Mouse (Mus musculus): ENCODE results near the gene Idh3a. TPM values are rescaled to one million over a fixed set of nuclear protein-coding genes. Genes with fewer than 3 reads are reported as not detected.
A peak's percentile ranks its signal among the peaks of the same experiment; 100 is the strongest.

Idh3a gene
- total and polyA plus RNA-seq, 2 experiments, result 16.3 to 26.1 TPM

DNA sequence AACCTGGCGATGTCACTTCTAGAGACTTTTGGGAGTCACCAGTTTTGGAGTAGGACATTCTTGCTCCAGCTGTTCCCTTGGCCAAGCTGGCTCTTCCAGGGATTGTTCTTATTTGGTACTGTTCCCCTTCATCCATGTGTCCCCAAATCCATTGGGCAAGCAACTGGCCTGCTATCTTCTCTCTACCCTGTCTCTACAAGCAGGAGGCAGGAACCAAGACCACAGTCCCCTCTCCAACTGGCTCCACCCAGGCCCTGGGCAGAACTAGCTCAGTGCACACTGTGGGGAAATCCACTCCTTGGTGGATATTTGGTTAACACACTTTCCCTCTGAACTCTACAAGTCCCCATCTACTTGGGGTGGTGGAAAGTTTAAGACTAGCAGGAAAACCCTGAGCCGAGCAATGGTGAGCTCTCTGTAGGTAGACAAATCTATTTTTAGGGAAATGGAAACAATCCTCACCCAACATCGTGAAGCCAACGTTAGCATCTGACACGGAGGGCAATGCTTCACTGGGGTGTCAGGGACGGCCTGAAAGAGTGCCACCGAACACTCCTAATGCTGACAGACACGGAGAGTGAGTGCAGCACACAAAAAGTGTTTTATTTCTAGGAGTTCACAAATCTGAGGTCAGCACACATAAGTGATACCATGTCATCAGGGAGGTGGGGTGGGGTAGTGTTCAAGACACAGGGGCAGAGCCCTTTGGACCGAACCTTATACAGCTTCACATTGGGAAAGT lies 41.8 kb upstream of the Idh3a start:
- H3K4me1 ChIP-seq (ENCODE audit: control insufficient read depth, insufficient read depth, low read length), result no peaks in the 10 kb centered on the region; the same call in 1 of the 2 replicates
- no peak overlapping the region for H3K27ac ChIP-seq (replicated peaks; ENCODE audit: insufficient read depth, low read depth, low read length)
- no peak for TF ChIP-seq CTCF (IDR thresholded peaks at IDR 0.05; ENCODE audit: low read depth, low read length)
- no peak for TF ChIP-seq POLR2A (IDR thresholded peaks at IDR 0.05; ENCODE audit: extremely low read depth, insufficient read depth, low read length)
- 88% methylated on average over 9 of the region's 9 CpGs for WGBS
- H3K9ac ChIP-seq (ENCODE audit: low read depth, low read length), result no peak overlapping the region
- DNase-seq (ENCODE audit: extremely low read depth, low read depth, low spot score), result no peak
- H3K27me3 ChIP-seq (ENCODE audit: control insufficient read depth, insufficient read depth, low read length), result no peaks in the 10 kb centered on the region
- no peak overlapping the region for H3K4me3 ChIP-seq (ENCODE audit: insufficient read depth, low read depth, low read length)
- H3K36me3 ChIP-seq (ENCODE audit: control insufficient read depth, insufficient read depth, low read length), result no peaks in the 10 kb centered on the region
- no peaks in the 10 kb centered on the region for H3K79me2 ChIP-seq (ENCODE audit: control insufficient read depth, insufficient read depth, low read length)

DNA sequence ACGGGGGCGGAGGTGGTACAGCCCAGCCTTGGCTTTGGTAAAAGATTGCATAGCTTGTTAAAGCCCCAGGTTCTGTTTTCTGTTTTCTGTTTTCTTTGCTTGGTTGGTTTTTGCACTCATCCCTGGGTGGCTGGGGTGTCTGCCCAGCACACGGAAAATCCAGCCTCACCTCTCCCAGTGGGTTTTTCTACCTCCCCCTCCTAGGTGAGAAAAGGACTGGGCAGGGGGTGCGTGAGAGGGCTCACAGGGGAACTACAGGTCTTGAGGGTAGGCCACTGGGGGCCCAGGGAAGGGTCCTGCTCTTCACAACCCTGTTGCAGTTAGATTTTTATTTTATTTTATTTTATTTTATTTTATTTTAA lies 41.2 kb upstream of the Idh3a start:
- Histone ChIP-seq H3K27me3 (ENCODE audit: control insufficient read depth, insufficient read depth, low read length) (no peaks in the 10 kb centered on the region), H3K4me3 (ENCODE audit: insufficient read depth, low read depth, low read length) (no peak overlapping the region), H3K4me1 (ENCODE audit: control insufficient read depth, insufficient read depth, low read length) (no peaks in the 10 kb centered on the region; the same call in 1 of the 2 replicates), H3K36me3 (ENCODE audit: control insufficient read depth, insufficient read depth, low read length) (no peaks in the 10 kb centered on the region), H3K27ac (replicated peaks; ENCODE audit: insufficient read depth, low read depth, low read length) (no peak overlapping the region), H3K79me2 (ENCODE audit: control insufficient read depth, insufficient read depth, low read length) (no peaks in the 10 kb centered on the region), H3K9ac (ENCODE audit: low read depth, low read length) (no peak overlapping the region)
- no peak for TF ChIP-seq POLR2A (IDR thresholded peaks at IDR 0.05; ENCODE audit: extremely low read depth, insufficient read depth, low read length)
- TF ChIP-seq CTCF (IDR thresholded peaks at IDR 0.05; ENCODE audit: low read depth, low read length), result no peak
- DNase-seq (ENCODE audit: extremely low read depth, low read depth, low spot score), result no peak
- WGBS, result 88% methylated on average over 4 of the region's 4 CpGs

DNA sequence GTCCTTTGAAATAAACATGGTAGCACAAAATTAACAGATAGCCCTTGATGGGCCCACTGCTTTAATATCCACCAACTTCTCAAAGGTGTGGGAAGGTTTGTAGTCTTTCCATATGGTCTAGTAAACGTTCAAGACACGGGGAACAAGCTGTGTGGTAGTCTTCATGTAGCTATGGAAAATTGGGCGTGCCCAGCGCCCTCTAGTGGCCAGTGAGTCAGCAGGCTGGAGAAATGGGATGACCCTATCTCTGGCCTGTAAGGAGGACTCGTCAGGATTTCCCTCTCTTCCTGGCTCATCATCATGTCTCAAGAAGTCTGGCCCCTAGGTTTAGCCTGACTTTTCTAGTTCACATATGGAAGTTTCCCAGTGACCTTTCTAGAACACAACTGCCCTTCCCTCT lies 38.6 kb upstream of the Idh3a start:
- H3K79me2 ChIP-seq (ENCODE audit: control insufficient read depth, insufficient read depth, low read length), result no peaks in the 10 kb centered on the region
- TF ChIP-seq CTCF (IDR thresholded peaks at IDR 0.05; ENCODE audit: low read depth, low read length) (peak; percentile 96), POLR2A (IDR thresholded peaks at IDR 0.05; ENCODE audit: extremely low read depth, insufficient read depth, low read length) (no peak)
- no peak overlapping the region for H3K27ac ChIP-seq (replicated peaks; ENCODE audit: insufficient read depth, low read depth, low read length)
- no peaks in the 10 kb centered on the region; the same call in 1 of the 2 replicates for H3K4me1 ChIP-seq (ENCODE audit: control insufficient read depth, insufficient read depth, low read length)
- no peak overlapping the region for H3K9ac ChIP-seq (ENCODE audit: low read depth, low read length)
- 5% methylated on average over 5 of the region's 5 CpGs for WGBS
- no peak overlapping the region for H3K4me3 ChIP-seq (ENCODE audit: insufficient read depth, low read depth, low read length)
- no peaks in the 10 kb centered on the region for H3K27me3 ChIP-seq (ENCODE audit: control insufficient read depth, insufficient read depth, low read length)
- DNase-seq (ENCODE audit: extremely low read depth, low read depth, low spot score), result peak; percentile 44
- no peaks in the 10 kb centered on the region for H3K36me3 ChIP-seq (ENCODE audit: control insufficient read depth, insufficient read depth, low read length)

DNA sequence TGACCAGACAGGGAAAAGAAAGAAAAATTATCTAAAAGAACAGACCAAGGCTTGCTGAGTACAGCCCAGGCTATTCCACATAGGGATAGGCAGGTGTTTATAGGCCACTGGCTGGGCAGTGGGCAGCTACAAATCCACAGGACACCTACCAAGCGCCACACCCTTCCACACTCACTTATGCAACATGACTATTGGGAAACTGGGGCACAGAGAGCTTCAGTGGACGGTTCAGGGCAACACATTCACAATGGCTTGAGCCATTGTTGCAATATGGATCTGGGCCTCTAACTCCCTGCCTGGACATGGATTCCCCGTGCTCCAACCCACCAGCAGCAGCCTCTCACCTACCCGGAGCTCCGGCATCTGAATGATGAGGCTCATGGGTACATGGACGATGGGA lies 36.7 kb upstream of the Idh3a start:
- H3K27ac ChIP-seq (replicated peaks; ENCODE audit: insufficient read depth, low read depth, low read length), result no peak overlapping the region
- no peak overlapping the region for H3K9ac ChIP-seq (ENCODE audit: low read depth, low read length)
- no peaks in the 10 kb centered on the region for H3K79me2 ChIP-seq (ENCODE audit: control insufficient read depth, insufficient read depth, low read length)
- H3K4me1 ChIP-seq (ENCODE audit: control insufficient read depth, insufficient read depth, low read length), result no peaks in the 10 kb centered on the region; the same call in 1 of the 2 replicates
- H3K27me3 ChIP-seq (ENCODE audit: control insufficient read depth, insufficient read depth, low read length), result no peaks in the 10 kb centered on the region
- DNase-seq (ENCODE audit: extremely low read depth, low read depth, low spot score), result peak; percentile 36
- H3K36me3 ChIP-seq (ENCODE audit: control insufficient read depth, insufficient read depth, low read length), result no peaks in the 10 kb centered on the region
- TF ChIP-seq CTCF (IDR thresholded peaks at IDR 0.05; ENCODE audit: low read depth, low read length) (no peak), POLR2A (IDR thresholded peaks at IDR 0.05; ENCODE audit: extremely low read depth, insufficient read depth, low read length) (no peak)
- H3K4me3 ChIP-seq (ENCODE audit: insufficient read depth, low read depth, low read length), result no peak overlapping the region
- 83% methylated on average over 6 of the region's 6 CpGs for WGBS

DNA sequence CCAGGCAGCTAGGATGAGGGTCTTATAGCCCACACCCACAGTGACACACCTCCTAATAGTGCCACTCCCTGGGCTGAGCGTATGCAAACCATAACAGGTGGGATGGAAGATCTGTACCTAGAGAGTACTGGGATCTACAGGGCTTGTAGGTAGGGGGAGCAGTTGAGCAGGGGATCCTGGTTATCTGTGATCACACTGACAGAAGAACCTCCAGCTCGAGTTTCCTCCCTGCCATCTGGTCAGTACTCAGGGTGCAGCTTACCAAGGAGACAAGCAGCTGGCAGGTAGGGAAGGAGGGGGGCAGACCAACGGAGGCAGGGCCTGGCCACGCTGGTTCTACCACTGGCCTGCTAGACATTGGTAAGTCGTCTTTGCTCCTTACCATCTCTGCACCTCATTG lies 33.7 kb upstream of the Idh3a start:
- Histone ChIP-seq H3K27me3 (ENCODE audit: control insufficient read depth, insufficient read depth, low read length) (no peaks in the 10 kb centered on the region), H3K36me3 (ENCODE audit: control insufficient read depth, insufficient read depth, low read length) (no peaks in the 10 kb centered on the region), H3K79me2 (ENCODE audit: control insufficient read depth, insufficient read depth, low read length) (no peaks in the 10 kb centered on the region), H3K9ac (ENCODE audit: low read depth, low read length) (no peak overlapping the region), H3K4me1 (ENCODE audit: control insufficient read depth, insufficient read depth, low read length) (no peaks in the 10 kb centered on the region; the same call in 1 of the 2 replicates), H3K4me3 (ENCODE audit: insufficient read depth, low read depth, low read length) (no peak overlapping the region), H3K27ac (replicated peaks; ENCODE audit: insufficient read depth, low read depth, low read length) (no peak overlapping the region)
- WGBS, result 37% methylated on average over 5 of the region's 5 CpGs
- TF ChIP-seq POLR2A (IDR thresholded peaks at IDR 0.05; ENCODE audit: extremely low read depth, insufficient read depth, low read length), result no peak
- TF ChIP-seq CTCF (IDR thresholded peaks at IDR 0.05; ENCODE audit: low read depth, low read length), result peak; percentile 36
- DNase-seq (ENCODE audit: extremely low read depth, low read depth, low spot score), result peak; percentile 25

DNA sequence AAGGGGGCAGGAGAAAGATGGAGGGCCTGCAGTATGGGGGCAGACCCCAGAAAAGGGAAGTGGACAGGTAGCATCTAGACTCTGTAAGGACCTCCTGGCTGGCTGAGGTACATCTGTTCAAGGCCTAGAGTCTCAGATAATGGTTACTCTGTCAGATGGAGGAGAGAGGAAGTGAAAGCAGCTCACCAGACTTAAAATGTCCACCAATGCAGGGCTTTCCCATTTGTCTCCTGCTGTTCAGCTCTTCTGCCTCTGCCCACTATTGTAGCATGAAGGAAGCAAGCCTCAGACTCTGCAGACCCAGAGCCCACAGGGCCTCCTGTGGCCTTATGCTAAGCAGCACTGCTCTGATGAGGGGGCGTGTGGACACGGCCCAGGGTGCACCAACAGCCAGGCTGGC lies 31.1 kb upstream of the Idh3a start:
- no peak for TF ChIP-seq POLR2A (IDR thresholded peaks at IDR 0.05; ENCODE audit: extremely low read depth, insufficient read depth, low read length)
- no peak for TF ChIP-seq CTCF (IDR thresholded peaks at IDR 0.05; ENCODE audit: low read depth, low read length)
- Histone ChIP-seq H3K9ac (ENCODE audit: low read depth, low read length) (no peak overlapping the region), H3K4me1 (ENCODE audit: control insufficient read depth, insufficient read depth, low read length) (no peaks in the 10 kb centered on the region), H3K79me2 (ENCODE audit: control insufficient read depth, insufficient read depth, low read length) (no peaks in the 10 kb centered on the region), H3K27ac (replicated peaks; ENCODE audit: insufficient read depth, low read depth, low read length) (no peak overlapping the region), H3K4me3 (ENCODE audit: insufficient read depth, low read depth, low read length) (no peak overlapping the region), H3K27me3 (ENCODE audit: control insufficient read depth, insufficient read depth, low read length) (no peaks in the 10 kb centered on the region), H3K36me3 (ENCODE audit: control insufficient read depth, insufficient read depth, low read length) (no peaks in the 10 kb centered on the region)
- 72% methylated on average over 2 of the region's 2 CpGs for WGBS
- DNase-seq (ENCODE audit: extremely low read depth, low read depth, low spot score), result no peak
